Mouse (Mus musculus) adrenal gland (tissue): Measurements from ENCODE around the gene Clcn2.

Experiments
- intact Hi-C: fragments of 180-260 bp; cut with DNase I; formaldehyde crosslinking; loops from one replicate; pipeline ENCODE4 v1.15.1; 2025
- long read RNA-seq, 2 experiments: library from polyadenylated mRNA; unstranded; transcript quantifications; one replicate each; pipeline ENCODE4 v2.0.0; 2020; ENCODE audit warnings: borderline replicate concordance in 1 of 2; ENCODE audit not compliant: insufficient replicate concordance in 1 of 2

Gene Clcn2
- long read RNA-seq, experiment 1, transcript Clcn2-201 (24 exons, 3,128 nt), result major isoform, 5 of 17 reads
- long read RNA-seq, experiment 1, partial matches to known transcripts, result 2 of 17 reads
- long read RNA-seq, experiment 1, other reads (novel, unspliced or antisense), result 10 of 17 reads
- long read RNA-seq, experiment 2, partial matches to known transcripts, result 6 of 9 reads
- long read RNA-seq, experiment 2, other reads (novel, unspliced or antisense), result 1 of 9 reads

DNA sequence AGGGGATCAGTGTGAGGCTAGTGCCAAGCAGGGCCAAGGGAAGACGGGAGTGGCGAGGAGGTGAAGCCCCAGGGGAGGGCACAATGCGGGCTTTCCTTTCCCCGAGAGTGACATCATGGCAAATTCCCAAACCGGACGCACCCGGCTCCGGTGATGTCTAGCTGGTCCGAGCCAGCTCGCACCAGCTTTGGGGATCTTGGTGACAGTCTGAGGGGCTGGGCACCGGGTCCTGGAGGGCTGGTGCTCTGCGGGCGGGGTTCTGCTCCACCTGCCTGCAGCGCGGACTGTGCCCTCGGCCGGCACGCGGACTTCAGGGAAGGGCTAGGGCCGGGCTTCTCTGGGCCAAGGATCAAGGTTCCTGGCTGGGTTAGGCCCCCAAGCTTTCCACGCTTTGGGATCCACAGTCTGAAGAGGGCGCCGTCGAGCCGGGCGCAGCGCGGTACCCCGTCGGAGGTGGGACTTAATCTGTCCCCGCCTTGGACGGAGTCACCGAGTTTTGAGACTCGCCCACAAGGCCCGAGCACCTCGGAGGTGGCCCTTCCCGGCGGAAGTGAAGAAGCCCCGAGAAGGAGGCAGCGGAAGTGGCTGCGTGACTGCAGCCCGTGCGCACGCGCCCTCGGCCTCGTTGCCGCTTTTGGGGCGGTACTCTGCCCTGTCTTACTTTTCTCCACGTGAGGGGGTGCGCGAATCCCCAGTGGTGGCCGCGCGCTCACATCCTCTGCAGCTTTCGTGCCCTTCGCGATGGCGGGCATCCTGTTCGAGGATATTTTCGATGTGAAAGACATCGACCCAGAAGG lies at the start of gene Clcn2, which contains the start of gene Polr2h:
Gene Clcn2, minus strand, starts transcription at position 566 of the 797 bp plus-strand sequence.
Gene Polr2h, plus strand, starts transcription at position 485 of the 797 bp plus-strand sequence.
- intact Hi-C loops, result no loop called here

DNA sequence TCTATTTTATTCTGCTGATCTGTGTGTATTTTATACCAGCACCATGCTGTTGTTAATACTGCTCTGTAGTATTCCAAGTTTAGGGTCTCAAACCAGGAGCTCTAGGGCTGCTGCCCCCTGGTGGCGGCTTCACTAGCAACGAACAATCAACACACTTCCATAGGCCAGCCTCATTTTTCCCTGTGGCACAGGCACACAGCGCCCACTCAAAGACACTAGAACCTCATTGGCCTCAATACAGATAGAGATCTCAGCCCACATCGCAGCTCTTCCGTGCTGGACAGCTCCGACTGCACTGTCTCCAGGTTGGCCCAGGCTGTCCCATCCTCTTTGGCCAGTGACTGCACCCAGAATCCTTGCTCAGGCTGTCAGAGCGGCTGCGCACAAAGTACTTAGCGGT lies 47.7 kb upstream of the Clcn2 start:
- intact Hi-C loops, result loop anchor here (5.0 kb wide), 1 partner anchor 268 kb away; the partner anchor contains the start of gene Eif2b5

DNA sequence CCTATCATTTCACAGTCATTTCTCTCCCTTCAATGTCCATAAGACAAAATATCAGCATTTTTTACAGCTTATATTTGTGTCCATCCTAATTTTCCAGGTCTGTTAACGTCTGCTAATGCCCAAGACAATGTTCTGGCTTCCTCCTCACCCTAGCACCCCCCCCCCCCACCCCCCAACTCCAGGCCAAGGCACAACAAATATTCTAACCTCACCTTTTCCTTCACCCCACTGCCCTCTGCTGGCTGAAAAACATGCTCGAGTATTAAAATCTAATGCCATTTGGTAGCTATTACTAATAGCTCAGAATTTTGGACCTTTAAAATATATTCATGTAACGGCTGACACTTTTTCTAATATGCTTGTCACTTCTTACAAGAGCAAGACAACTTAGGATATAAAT lies 44.1 kb upstream of the Clcn2 start:
- intact Hi-C loops, result loop anchor here (2.0 kb wide), 1 partner anchor 37 kb away; no protein-coding TSS in a partner anchor

DNA sequence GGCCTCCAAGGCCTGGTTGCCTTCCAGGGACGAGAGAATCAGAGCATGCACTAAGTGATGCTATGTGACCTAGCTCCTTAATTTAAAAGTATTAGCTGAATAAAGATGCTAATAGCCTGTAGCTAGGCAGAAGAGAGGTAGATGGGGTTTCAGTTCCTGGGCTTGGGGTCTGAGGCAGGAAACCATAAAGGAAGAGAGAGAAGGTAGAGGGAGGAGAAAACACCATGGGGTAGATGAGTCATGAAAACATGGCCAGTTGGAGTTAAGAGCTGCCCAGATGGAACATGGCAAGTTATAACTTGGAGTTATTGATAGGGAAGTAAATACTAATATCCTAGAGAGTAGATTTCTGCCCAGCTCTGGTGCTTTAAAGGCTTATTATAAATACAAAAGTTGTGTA lies 39.8 kb upstream of the Clcn2 start:
- intact Hi-C loops, result no loop called here

DNA sequence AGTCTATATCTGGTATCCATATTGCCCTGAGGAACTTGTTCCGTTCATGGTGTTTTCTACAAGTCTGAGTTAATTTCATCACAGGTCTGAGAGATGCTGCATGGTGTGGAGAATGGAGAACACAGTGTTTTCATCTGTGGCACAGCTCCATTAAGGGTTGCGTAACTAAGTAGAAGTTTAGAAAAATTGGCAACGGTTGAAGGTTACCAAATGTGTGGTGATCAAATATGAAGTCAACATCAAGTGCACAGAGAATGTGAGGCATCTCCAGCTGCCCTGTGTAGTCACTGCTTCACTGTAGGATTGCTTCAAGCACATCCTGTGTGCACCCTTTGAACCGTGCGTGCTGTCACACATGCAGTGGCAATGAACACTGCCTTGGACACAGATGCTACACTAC lies 38.5 kb upstream of the Clcn2 start:
- intact Hi-C loops, result no loop called here

DNA sequence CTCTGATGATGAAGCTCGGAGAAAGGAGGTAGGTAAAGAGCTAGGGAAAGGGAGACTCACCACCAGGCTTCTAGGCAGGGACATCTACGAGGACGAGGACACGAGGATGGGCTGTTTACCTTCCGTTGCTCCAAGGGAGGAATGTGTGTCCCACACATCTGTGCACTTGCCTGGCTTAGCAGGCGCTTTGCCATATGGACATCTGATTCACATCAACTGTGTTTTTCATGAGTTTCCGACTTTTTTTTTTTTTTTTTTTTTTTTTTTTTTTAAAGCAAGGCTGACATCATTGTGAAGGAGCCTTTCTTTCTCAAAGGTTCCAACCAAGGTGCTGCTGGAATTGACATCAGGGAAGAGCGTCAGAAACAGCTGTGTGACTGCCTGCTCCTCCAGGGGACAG lies 33.0 kb upstream of the Clcn2 start:
- intact Hi-C loops, result no loop called here

DNA sequence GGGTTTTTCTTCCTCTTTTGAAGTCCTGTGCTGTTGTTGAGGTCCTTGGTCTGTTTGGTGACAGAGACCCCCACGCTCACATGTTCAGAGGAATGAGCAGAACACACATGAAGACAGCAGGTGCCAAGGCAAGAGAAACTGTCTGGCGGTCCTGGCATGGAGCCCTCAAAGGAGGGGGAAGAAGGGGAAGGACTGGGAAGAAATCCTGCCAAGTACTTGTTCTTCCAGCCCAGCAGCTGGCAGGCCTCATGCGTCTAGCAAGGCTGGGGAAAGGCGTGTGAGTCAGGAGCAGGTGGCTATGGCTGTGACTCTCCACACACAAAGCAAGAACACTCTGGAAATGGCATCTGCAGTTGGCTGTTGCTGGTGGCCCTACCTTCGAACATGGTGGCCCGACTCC lies 29.1 kb upstream of the Clcn2 start:
- intact Hi-C loops, result no loop called here

DNA sequence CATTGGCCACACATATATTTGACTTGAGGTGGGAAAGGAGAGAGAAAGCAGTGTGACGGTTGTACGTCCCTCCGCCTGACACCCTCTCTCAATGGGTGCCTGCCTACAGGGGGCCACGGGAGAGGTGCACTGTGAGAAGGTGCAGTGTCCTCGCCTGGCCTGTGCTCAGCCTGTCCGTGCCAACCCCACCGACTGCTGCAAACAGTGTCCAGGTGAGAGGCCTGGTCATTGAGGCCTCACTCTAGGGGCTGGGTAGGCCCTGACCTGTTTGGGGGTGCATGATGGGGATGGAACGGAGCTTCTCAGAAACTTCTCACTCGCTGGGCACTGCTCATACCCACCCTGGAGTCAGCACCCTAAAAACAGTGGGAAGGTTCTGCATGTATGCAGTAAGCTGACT lies 22.3 kb upstream of the Clcn2 start:
- intact Hi-C loops, result no loop called here

DNA sequence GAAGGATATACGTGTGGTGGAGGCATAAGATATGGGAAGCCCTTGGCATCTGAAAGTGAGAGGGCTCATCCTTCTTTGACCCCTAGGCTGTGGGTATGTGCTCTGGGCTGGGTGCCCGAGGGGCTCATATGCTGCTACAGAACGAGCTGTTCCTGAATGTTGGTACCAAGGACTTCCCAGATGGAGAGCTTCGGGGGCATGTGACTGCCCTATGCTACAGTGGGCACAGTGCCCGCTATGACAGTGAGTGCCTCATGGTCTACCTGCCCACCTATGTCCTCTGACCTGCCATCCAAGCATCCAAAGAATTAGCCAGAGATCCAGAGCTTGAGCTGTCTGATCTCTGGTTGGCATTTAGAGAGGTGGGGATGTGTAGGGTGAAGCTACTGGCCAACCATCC lies 19.3 kb upstream of the Clcn2 start:
- intact Hi-C loops, result no loop called here

DNA sequence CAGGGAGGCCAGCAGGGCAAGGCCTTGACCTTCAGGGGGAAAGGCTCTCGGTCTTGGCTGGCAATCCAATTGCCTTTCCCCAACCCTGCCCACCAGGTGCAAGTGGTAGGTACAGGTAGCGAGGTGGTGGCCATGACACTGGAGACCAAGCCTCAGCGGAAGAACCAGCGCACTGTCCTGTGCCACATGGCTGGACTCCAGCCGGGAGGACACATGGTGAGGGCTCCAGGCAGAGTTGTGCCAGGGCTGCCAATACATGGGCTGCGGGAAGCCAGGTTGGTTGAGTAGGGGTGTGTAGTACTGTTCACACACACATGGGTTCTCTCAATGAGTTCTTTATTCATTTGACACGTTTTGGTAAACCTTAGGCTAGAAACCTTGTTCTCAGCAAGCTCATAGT lies 18.6 kb upstream of the Clcn2 start:
- intact Hi-C loops, result no loop called here

DNA sequence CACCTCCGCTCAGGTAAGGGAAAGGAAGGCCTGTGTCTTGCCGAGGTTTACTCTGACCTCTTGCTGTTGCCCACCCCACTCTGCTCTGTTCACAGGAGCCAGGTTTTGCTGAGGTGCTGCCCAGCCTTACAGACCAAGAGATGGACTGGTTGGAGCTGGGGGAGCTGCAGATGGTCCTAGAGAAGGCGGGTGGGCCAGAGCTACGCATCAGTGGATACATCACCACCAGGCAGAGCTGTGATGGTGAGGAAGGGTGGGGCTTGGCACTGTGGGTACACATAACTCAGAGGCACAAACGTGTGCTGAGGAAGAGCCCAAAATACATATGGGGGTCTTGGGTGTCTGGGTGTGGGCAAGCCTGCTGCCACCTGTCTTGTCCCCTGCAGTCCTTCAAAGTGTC lies 18.1 kb upstream of the Clcn2 start:
- intact Hi-C loops, result no loop called here

DNA sequence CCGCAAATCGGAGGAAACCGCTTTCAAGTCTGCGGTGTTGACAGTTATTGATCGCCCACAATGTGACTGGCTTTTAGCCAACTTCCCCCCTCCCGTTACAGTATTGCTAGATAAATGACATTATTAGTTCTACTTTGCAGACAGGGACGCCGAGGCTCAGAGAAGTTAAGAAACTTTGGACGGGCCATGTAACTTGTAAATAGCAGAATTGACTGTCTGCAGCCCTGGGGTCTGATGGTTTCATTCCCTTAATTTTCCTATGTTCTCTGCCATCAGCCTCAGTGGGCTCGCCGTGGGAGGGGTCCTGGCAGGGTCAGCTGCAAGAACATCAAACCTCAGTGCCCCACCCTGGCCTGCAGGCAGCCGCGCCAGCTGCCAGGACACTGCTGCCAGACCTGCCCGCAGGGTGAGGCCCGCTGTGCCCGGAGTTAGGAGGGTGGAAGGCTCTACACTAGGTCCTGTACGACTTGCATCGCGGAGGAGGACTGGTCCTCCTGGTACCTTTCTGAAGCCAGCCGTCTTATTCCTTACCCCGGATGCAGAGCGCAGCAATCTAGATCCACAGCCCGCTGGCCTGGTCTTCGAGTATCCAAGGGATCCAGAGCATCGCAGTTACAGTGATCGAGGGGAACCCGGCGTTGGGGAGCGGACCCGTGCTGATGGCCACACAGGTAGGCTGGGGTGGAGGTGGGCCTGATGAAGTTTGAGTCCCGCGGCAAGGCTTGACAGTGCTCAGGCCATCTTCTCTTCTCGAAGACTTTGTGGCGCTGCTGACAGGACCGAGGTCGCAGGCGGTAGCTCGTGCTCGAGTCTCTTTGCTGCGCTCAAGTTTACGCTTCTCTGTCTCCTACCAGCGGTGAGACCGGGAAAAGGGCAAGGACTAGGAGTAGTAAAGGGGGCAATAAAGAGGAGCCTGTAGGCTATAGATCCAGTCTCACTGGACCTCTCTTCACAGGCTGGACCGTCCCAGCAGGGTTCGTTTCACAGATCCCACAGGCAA lies 16.5 kb upstream of the Clcn2 start, which contains the start of gene Thpo:
Gene Thpo, minus strand, starts transcription at position 781 of the 1,000 bp plus-strand sequence.
- intact Hi-C loops, result no loop called here

DNA sequence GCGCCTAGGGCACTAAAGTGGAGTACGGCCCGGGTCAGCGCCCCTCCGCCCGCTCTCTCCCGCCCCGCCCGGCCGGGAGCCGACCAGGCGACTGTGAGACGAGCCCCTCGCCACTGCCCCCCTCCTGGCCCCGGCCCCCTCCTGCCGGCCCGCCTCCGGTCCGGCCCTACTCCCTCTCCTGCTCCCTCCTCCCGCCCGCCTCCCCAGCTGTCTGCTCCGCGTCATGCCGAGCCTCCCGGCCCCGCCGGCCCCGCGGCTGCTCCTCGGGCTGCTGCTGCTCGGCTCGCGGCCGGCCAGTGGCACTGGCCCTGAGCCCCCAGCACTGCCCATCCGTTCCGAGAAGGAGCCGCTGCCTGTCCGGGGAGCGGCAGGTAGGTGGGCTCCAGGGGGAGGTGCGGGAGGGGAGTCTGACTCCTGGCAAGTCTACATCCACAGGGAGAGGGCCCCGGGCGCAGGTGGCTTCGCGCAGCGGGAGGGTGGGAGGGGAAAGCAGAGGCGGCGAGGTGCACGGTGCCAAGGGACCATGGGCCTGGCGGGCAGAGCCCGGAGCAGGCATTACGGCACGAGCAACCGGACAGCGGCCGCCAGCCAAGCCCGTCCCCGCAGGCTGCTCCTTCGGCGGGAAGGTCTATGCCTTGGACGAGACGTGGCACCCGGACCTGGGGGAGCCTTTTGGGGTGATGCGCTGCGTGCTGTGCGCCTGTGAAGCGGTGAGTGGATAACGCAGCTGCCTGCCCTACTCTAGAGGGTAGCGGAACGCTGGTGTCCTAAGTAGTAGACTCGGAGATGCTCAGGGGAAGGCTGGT lies 15.6 kb upstream of the Clcn2 start, which contains the start of gene Chrd:
Gene Chrd, plus strand, starts transcription at position 203 of the 806 bp plus-strand sequence.
- intact Hi-C loops, result no loop called here

DNA sequence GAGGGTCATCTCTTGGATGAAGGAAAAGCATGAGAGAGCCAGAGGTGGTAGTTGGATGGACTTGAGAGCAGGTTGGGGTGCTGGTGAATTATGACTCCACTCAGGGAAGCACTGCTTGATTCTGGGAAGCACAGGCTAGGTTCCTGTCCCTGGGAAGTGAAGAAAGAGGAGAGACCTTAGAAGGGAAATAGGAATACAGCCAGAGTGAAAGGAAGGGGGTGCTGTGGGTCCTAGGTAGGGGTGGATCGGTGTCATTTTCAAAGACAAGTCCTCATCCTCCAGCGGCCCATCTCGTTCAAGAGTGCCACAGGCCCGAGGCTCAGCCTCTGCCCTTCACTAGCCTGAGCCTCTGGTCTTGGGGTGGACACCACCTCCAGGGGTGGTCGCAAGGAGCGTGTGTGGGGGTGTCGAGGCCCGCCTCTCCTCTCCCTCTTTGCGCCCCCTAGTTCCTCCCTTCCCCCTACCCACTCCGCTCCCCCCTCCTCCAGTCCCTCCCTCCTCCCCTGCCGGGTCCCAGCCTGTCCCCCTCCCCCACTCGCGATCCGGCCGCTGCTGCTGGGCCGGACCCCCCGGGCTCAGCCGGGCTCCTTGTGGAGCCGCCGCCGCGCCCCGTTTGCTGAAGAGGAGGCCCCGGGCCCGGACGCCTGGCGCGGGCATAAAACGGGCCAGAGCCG lies 14.8 kb upstream of the Clcn2 start:
- intact Hi-C loops, result no loop called here

DNA sequence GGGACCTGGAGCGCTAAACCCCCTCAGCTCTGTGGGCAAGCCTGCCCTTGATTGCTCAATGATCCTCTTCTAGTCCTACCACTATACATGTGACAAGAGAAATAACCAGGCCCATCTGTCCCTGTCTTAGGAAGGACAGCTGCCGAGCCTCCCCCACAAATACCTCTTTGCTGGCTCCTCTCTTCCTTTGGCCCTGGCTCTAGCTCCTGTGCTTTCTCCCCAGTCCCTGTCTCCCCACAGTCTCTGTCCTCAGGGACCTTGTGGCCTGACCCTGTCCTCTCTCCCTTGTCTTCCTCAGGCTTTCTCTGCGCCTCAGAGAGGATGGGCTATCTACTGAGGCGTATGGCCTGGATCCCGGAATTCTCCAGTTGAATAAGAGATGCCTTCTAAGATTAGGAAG lies 14.1 kb upstream of the Clcn2 start:
- intact Hi-C loops, result no loop called here

DNA sequence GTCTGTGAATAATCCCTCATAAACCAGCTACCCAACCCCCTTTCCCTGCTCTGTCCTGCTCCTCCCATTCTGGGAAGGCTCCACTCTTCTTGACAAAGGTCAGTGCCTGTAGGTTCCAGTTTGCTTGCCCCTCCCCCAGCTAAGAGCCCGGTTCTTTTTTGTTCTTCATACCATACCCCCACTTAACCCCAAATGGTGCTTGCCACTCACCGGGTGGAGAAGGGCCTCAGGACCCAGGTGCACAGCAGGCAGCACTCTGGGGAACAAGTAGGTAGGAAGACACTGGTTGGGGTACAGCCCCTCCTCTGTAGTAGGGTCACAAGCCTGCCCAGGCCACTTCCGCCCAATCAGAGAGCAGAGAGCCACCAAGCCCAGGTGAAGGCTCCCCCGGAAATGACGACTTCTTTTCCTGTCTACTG lies 12.8 kb upstream of the Clcn2 start:
- intact Hi-C loops, result no loop called here

DNA sequence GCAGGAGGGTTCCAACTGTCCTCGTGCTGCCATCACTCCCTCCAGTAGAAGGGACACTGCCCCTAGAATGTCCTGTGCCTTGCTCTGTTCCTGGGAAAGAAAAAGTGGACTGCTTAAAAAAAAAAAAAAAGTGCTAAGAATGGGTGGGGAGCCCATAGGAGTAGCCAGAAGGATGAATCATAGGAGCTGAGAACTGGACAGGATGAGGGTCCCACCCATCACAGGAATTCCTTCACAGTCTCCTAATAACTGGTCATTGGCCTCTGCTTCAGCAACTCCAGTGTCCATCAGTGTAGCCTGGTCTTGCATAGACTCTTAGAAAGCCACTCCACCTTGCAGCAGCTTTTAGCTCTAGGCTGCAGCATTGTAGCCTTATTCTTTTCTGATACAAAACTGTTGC lies 8.8 kb upstream of the Clcn2 start:
- intact Hi-C loops, result no loop called here

DNA sequence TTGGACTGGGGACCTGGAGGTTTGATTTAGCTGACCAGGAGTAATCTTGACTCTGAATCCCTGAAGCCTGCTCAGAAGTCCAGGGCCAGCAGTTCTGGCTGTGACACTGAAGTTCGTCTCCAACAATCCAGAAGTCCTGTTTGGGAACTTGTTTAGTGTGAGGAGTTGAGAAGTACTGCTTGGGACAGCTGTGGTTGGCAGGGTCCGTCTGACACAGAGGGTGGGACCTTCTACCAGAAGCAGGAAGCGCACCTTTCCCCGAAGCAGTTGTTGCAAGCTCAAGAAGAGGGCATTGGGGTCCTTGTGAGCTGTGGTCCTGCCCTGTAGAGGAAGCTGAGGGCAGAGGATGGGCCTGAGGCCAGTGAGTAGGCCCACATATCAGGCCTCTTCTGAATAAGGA lies 8.2 kb upstream of the Clcn2 start:
- intact Hi-C loops, result loop anchor here (2.0 kb wide), 1 partner anchor 35 kb away; no protein-coding TSS in a partner anchor

DNA sequence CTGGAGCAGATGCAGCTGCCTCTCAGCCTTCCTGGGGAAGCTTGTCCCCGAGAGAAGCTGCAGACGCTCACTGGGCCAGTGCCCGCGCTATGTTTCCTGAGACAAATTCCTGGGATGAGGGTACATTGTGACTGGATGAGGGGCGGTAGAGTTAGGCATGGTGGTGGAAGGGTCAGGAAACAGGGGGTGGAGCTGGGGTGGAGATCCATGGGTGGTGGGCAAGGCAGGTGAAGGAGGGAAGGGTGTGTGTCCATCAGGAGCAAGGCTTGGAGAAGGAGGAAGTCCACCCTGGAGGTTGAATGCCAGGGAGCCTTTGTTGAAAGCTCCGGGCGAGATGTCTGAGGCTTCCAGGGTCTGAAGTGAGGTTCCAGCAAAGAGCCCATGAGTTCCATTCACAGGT lies 7.8 kb upstream of the Clcn2 start:
- intact Hi-C loops, result loop anchor here (2.0 kb wide), 1 partner anchor 35 kb away; no protein-coding TSS in a partner anchor

DNA sequence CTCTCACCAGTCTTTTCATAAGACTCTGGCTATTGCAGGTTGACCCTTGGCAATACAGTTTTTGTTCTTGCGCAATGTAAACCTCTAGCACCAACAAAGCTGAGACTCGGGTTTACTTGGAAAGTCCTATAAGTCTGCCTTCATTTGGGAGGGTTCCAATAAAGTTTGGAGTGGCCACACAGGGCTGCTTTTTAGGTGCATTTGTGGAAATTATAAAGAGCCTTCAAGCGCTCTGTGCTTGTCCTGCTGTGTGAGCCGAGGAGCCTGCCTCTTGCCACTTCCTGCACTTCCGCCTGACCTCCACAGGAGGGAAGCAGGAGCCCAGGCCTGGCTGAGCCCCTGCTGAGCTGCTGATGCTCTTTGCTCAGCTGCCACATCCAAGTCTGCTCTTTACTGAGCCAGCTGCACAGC lies 6.8 kb upstream of the Clcn2 start:
- intact Hi-C loops, result loop anchor here (2.0 kb wide), 1 partner anchor 36 kb away; no protein-coding TSS in a partner anchor
